ENCODE assay signal across 8 mouse cellular contexts in the genomic region with DNA sequence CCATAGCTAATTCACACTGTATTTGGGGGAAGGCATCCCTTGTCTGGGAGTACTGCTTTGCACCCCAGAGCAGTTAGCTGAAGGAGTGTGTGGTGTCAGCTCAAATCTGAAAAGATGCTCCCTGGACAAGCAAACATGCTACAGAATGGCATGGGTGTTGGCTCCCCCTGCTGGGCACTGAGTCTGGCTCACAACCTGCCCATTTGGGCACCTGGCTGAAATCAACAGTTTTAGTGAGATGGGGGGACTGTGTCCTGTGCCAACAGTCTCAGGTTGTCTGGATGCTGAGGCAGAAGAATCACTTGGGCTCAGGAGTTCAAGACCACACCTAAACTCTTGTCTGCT. TPM values are rescaled to one million over a fixed set of nuclear protein-coding genes. Genes with fewer than 3 reads are reported as not detected.
DNase-seq lines count a peak whose midpoint lies in the region; ATAC-seq and TF ChIP-seq lines count a peak whose summit lies in the region.

No protein-coding gene starts in this region.

- H3K4me3 ChIP-seq in forebrain, embryonic 15.5 days: no peak overlapping the region
- no peak overlapping the region for H3K4me3 ChIP-seq in left cerebral cortex, adult 2 months

- no peak overlapping the region for H3K4me2 ChIP-seq in forebrain, embryonic 15.5 days (replicated peaks)

- H3K27me3 ChIP-seq in forebrain, embryonic 15.5 days: no peaks in the 10 kb centered on the region

- intact Hi-C loops in left cerebral cortex, adult 2 months (cut with DNase I): loop anchor here (5.0 kb wide), 2 partner anchors 62 to 192 kb away; no protein-coding TSS in a partner anchor

- no peaks in the 10 kb centered on the region for H3K36me3 ChIP-seq in forebrain, embryonic 15.5 days

- peak; percentile 84 for TF ChIP-seq CTCF in left cerebral cortex, adult 2 months (IDR thresholded peaks at IDR 0.05)

- ATAC-seq in forebrain, embryonic 15.5 days (replicated peaks): peak; percentile 50; the same call in 1 of the 2 replicates
- ATAC-seq in megakaryocyte progenitor cell, adult 5-6 weeks (replicated peaks; ENCODE audit: poor library complexity): peak; percentile 74

- no peak overlapping the region for H3K9ac ChIP-seq in forebrain, embryonic 15.5 days (replicated peaks)

- H3K4me1 ChIP-seq in forebrain, embryonic 15.5 days: no peaks in the 10 kb centered on the region

- peak; percentile 63 for DNase-seq in Muller cell, postnatal 12 days (ENCODE audit: inconsistent ontology term)
- DNase-seq in c-Kit-positive CD71-positive TER-119-negative erythroid progenitor cells, embryonic 14.5 days (ENCODE audit: low read depth): peak; percentile 36
- peak; percentile 46 for DNase-seq in hindlimb bud, embryonic 11.5 days (ENCODE audit: extremely low spot score, low read depth, low spot score)
- DNase-seq in left cerebral cortex, adult 2 months (ENCODE audit: extremely low spot score in 1 of 2, low spot score in 2 of 2): peak; percentile 70 to 75
- peak; percentile 66 for DNase-seq in right cerebral cortex, postnatal 25 days
- peak; percentile 57 to 83 for DNase-seq in urinary bladder, postnatal 4 days (ENCODE audit: low spot score in 2 of 2)

- H3K27ac ChIP-seq in forebrain, embryonic 15.5 days (replicated peaks): no peak overlapping the region
- H3K27ac ChIP-seq in left cerebral cortex, adult 2 months: no peak overlapping the region

- H3K9me3 ChIP-seq in forebrain, embryonic 15.5 days: no peaks in the 10 kb centered on the region

RNA-seq across cellular contexts. Expression of gene Ffar1, which starts 2.1 kb away (rescaled TPM):
- polyA plus RNA-seq in forebrain, embryonic 15.5 days (2015; fragmentation: Nextera tagmentation; extraction: Ambion mirVana): not detected in 2 replicates
- total RNA-seq in left cerebral cortex, adult 2 months (2021): not detected
- not detected in 2 replicates for total RNA-seq in megakaryocyte progenitor cell, adult 5-6 weeks (2015)
- not detected in 2 replicates for total RNA-seq in megakaryocyte progenitor cell, adult 5-6 weeks (2017)

RNA-seq across cellular contexts. Expression of gene Ffar3, which starts 3.3 kb away (rescaled TPM):
- polyA plus RNA-seq in forebrain, embryonic 15.5 days (2015; fragmentation: Nextera tagmentation; extraction: Ambion mirVana): not detected in 2 replicates
- total RNA-seq in left cerebral cortex, adult 2 months (2021): not detected
- total RNA-seq in megakaryocyte progenitor cell, adult 5-6 weeks (2015): not detected in 2 replicates
- total RNA-seq in megakaryocyte progenitor cell, adult 5-6 weeks (2017): not detected in 2 replicates

RNA-seq across cellular contexts. Expression of gene Cd22, which starts 20.9 kb away (rescaled TPM):
- not detected in 2 replicates for polyA plus RNA-seq in forebrain, embryonic 15.5 days (2015; fragmentation: Nextera tagmentation; extraction: Ambion mirVana)
- not detected for total RNA-seq in left cerebral cortex, adult 2 months (2021)
- total RNA-seq in megakaryocyte progenitor cell, adult 5-6 weeks (2015): 0.29 and 1.3 TPM in 2 replicates
- 0.07 and 0.29 TPM in 2 replicates for total RNA-seq in megakaryocyte progenitor cell, adult 5-6 weeks (2017)

RNA-seq across cellular contexts. Expression of gene Ffar2, which starts 35.7 kb away (rescaled TPM):
- polyA plus RNA-seq in forebrain, embryonic 15.5 days (2015; fragmentation: Nextera tagmentation; extraction: Ambion mirVana): 0.17 and 0.24 TPM in 2 replicates
- not detected for total RNA-seq in left cerebral cortex, adult 2 months (2021)
- total RNA-seq in megakaryocyte progenitor cell, adult 5-6 weeks (2015): 8.5 and 8.8 TPM in 2 replicates
- total RNA-seq in megakaryocyte progenitor cell, adult 5-6 weeks (2017): 25.9 and 31.5 TPM in 2 replicates

RNA-seq across cellular contexts. Expression of gene Mag, which starts 55.4 kb away (rescaled TPM):
- 0.77 and 1.0 TPM in 2 replicates for polyA plus RNA-seq in forebrain, embryonic 15.5 days (2015; fragmentation: Nextera tagmentation; extraction: Ambion mirVana)
- total RNA-seq in left cerebral cortex, adult 2 months (2021): 10 to 100 TPM; 91.1 to 93.1 TPM
- 0.39 TPM in 1 of 2 replicates, not detected in the other for total RNA-seq in megakaryocyte progenitor cell, adult 5-6 weeks (2015)
- total RNA-seq in megakaryocyte progenitor cell, adult 5-6 weeks (2017): 0.37 and 1.3 TPM in 2 replicates
